Mouse (Mus musculus) small intestine, adult 2 months (tissue): ENCODE measurements at regions not wholly inside any gene's neighbourhood (a gene's known extent, or its start where the extent isn't known, plus 50 kb on each side); places are given as distances from the start of the nearest gene placed in this dataset.
A peak's percentile ranks its signal among the peaks of the same experiment; 100 is the strongest.

ENCODE experiments used
- H3K27ac ChIP-seq: fragments of 200-500 bp; 2 replicates; pipeline ENCODE4 v1.5.1; 2012; ENCODE audit warnings: low read depth, low read length, control low read depth, inconsistent platforms; ENCODE audit not compliant: insufficient read depth
- H3K27me3 ChIP-seq: fragments of 200-500 bp; 2 replicates; pipeline ENCODE4 v1.6.1; 2012; ENCODE audit warnings: mild to moderate bottlenecking, moderate library complexity, low read length, inconsistent platforms; ENCODE audit not compliant: control insufficient read depth, insufficient read depth
- H3K36me3 ChIP-seq: fragments of 200-500 bp; 2 replicates; pipeline ENCODE4 v1.6.1; 2012; ENCODE audit warnings: mild to moderate bottlenecking, low read length, control low read depth, inconsistent platforms; ENCODE audit not compliant: control insufficient read depth, insufficient read depth
- H3K4me1 ChIP-seq: fragments of 200-500 bp; 2 replicates; pipeline ENCODE4 v1.6.1; 2012; ENCODE audit warnings: low read length, inconsistent platforms, mixed read lengths; ENCODE audit not compliant: control insufficient read depth, insufficient read depth, insufficient read length
- H3K4me3 ChIP-seq: fragments of 200-500 bp; 2 replicates; pipeline ENCODE4 v1.5.1; 2012; ENCODE audit warnings: low read depth, mild to moderate bottlenecking, control low read depth, inconsistent platforms, low read length, moderate library complexity
- CTCF ChIP-seq: fragments of 200-500 bp; IDR thresholded peaks from 2 replicates; pipeline ENCODE4 v1.5.1; 2012; ENCODE audit warnings: low read depth, mild to moderate bottlenecking, control low read depth, inconsistent platforms, low read length, moderate library complexity, mixed read lengths; ENCODE audit not compliant: insufficient replicate concordance, insufficient read length; ENCODE audit errors: extremely low read depth
- POLR2A ChIP-seq: fragments of 200-500 bp; IDR thresholded peaks from 2 replicates; pipeline ENCODE4 v1.6.1; 2012; ENCODE audit warnings: low read depth, mild to moderate bottlenecking, control low read depth, inconsistent platforms, low read length, moderate library complexity
- WGBS: fragments of 180-500 bp; shearing (Covaris S2); methylation state at CpG from one replicate; pipeline ENCODE4 v1.1.7; 2018; 5-methylcytosine and 5-hydroxymethylcytosine counted together

GRCm38 (mm10) chr1:186478428-186479238 lies 227.2 kb downstream of the Tgfb2 start:
- TF ChIP-seq POLR2A (no peak), CTCF (no peak)

GRCm38 (mm10) chr1:186474844-186475243 lies 230.9 kb downstream of the Tgfb2 start:
- Histone ChIP-seq H3K27me3 (no peaks in the 10 kb centered on the region), H3K36me3 (no peaks in the 10 kb centered on the region)
- 59% methylated on average over 2 of the region's 2 CpGs for WGBS

More at GRCm38 (mm10) chr1:186478428-186479238, 227.2 kb downstream of the Tgfb2 start:
- H3K4me3 ChIP-seq, result no peak overlapping the region
- H3K27ac ChIP-seq, result peak overlapping the region; percentile 76; the same call in 1 of the 2 replicates
- peaks cover 3% of the 10 kb centered on the region; the same call in 1 of the 2 replicates for H3K4me1 ChIP-seq
- H3K27me3 ChIP-seq, result no peaks in the 10 kb centered on the region
- H3K36me3 ChIP-seq, result no peaks in the 10 kb centered on the region
- WGBS, result 37% methylated on average over 8 of the region's 8 CpGs

GRCm38 (mm10) chr1:186474385-186474784 lies 231.4 kb downstream of the Tgfb2 start:
- H3K4me3 ChIP-seq, result no peak overlapping the region
- H3K4me1 ChIP-seq, result peaks cover 3% of the 10 kb centered on the region; the same call in 1 of the 2 replicates
- no peaks in the 10 kb centered on the region for H3K27me3 ChIP-seq
- no peak overlapping the region for H3K27ac ChIP-seq
- no peaks in the 10 kb centered on the region for H3K36me3 ChIP-seq
- TF ChIP-seq CTCF (no peak), POLR2A (no peak)
- WGBS, result 45% methylated on average over 1 of the region's 1 CpGs

More at GRCm38 (mm10) chr1:186474844-186475243, 230.9 kb downstream of the Tgfb2 start:
- TF ChIP-seq CTCF (no peak), POLR2A (no peak)
- H3K4me3 ChIP-seq, result no peak overlapping the region
- H3K4me1 ChIP-seq, result peaks cover 3% of the 10 kb centered on the region; the same call in 1 of the 2 replicates
- H3K27ac ChIP-seq, result no peak overlapping the region

- H3K36me3 ChIP-seq, result no peaks in the 10 kb centered on the region
- 80% methylated on average over 10 of the region's 10 CpGs for WGBS
Measured at GRCm38 (mm10) chr1:186472955-186473354, 232.8 kb downstream of the Tgfb2 start.

GRCm38 (mm10) chr1:186465526-186465925 lies 240.3 kb downstream of the Tgfb2 start:
- no peak for TF ChIP-seq CTCF
- TF ChIP-seq POLR2A, result no peak
- 87% methylated on average over 5 of the region's 5 CpGs for WGBS

More at GRCm38 (mm10) chr1:186472955-186473354, 232.8 kb downstream of the Tgfb2 start:
- Histone ChIP-seq H3K4me3 (no peak overlapping the region), H3K27me3 (no peaks in the 10 kb centered on the region), H3K27ac (no peak overlapping the region), H3K4me1 (no peaks in the 10 kb centered on the region)
- TF ChIP-seq POLR2A, result no peak
- no peak for TF ChIP-seq CTCF

GRCm38 (mm10) chr1:186460742-186461141 lies 245.0 kb downstream of the Tgfb2 start:
- H3K27ac ChIP-seq, result no peak overlapping the region
- no peaks in the 10 kb centered on the region for H3K36me3 ChIP-seq
- no peaks in the 10 kb centered on the region for H3K4me1 ChIP-seq
- 73% methylated on average over 10 of the region's 10 CpGs for WGBS
- H3K27me3 ChIP-seq, result no peaks in the 10 kb centered on the region
- no peak overlapping the region for H3K4me3 ChIP-seq
- no peak for TF ChIP-seq POLR2A
- no peak for TF ChIP-seq CTCF

More at GRCm38 (mm10) chr1:186465526-186465925, 240.3 kb downstream of the Tgfb2 start:
- H3K36me3 ChIP-seq, result no peaks in the 10 kb centered on the region
- H3K27me3 ChIP-seq, result no peaks in the 10 kb centered on the region
- no peaks in the 10 kb centered on the region for H3K4me1 ChIP-seq
- H3K4me3 ChIP-seq, result no peak overlapping the region
- H3K27ac ChIP-seq, result no peak overlapping the region

- TF ChIP-seq CTCF (no peak), POLR2A (no peak)
- no peak overlapping the region for H3K27ac ChIP-seq
- WGBS, result 23% methylated on average over 2 of the region's 2 CpGs
Measured at GRCm38 (mm10) chr1:186458099-186458637, 247.6 kb downstream of the Tgfb2 start.

More at GRCm38 (mm10) chr1:186458099-186458637, 247.6 kb downstream of the Tgfb2 start:
- Histone ChIP-seq H3K36me3 (no peaks in the 10 kb centered on the region), H3K4me1 (no peaks in the 10 kb centered on the region), H3K27me3 (no peaks in the 10 kb centered on the region), H3K4me3 (no peak overlapping the region)
